ENCODE assay signal across 19 mouse cellular contexts in genomic region chr5:113626352-113626751, GRCm38 (mm10). TPM values are rescaled to one million over a fixed set of nuclear protein-coding genes. Genes with fewer than 3 reads are reported as not detected.
DNase-seq lines count a peak whose midpoint lies in the region; ATAC-seq lines count a peak whose summit lies in the region.
"Had no signal": no experiment of that assay in that cellular context is flagged by ENCODE, and none has a peak within 500 bp of the region (broad histone marks: within the 10 kb centered on the region; RNA-seq: fewer than 3 reads in every experiment).

No protein-coding gene starts in this region.

- no peak for DNase-seq in lung, adult 18-20 months
- peak; percentile 32 for DNase-seq in adipocyte (ENCODE audit: low spot score)
- DNase-seq in limb, embryonic 10.5 days (ENCODE audit: low spot score) = peak; percentile 64
- peak; percentile 55 to 71 for DNase-seq in natural killer cell, adult 2 months (ENCODE audit: low spot score in 2 of 2)
- DNase-seq in kidney, adult 9 months = no peak
- DNase-seq: adrenal gland, adult 2 months; cerebellum, adult 2 months; cerebellum, postnatal 36 days; gastrocnemius, postnatal 25 days; heart, postnatal 14 days; thymus, adult 18-20 months; thymus, postnatal 4 days had no signal

- ATAC-seq in lung, embryonic 16.5 days (ENCODE audit: low read depth) = peak; percentile 39; the same call in 1 of the 2 replicates
- ATAC-seq in neural tube, embryonic 15.5 days (ENCODE audit: low FRiP score) = no peak
- ATAC-seq: forebrain, embryonic 13.5 days; intestine, embryonic 16.5 days; midbrain, embryonic 16.5 days had no signal

- no peak overlapping the region for H3K9ac ChIP-seq in lung, embryonic 16.5 days (ENCODE audit: low read length)
- H3K9ac ChIP-seq in neural tube, embryonic 15.5 days (replicated peaks) = no peak overlapping the region
- H3K9ac ChIP-seq: forebrain, embryonic 13.5 days; heart, embryonic 12.5 days; hindbrain, embryonic 15.5 days had no signal

- no peak overlapping the region for H3K4me2 ChIP-seq in lung, embryonic 16.5 days (ENCODE audit: low read depth, low read length)
- no peak overlapping the region for H3K4me2 ChIP-seq in neural tube, embryonic 15.5 days
- H3K4me2 ChIP-seq: forebrain, embryonic 13.5 days; heart, embryonic 12.5 days; hindbrain, embryonic 15.5 days had no signal

- H3K27me3 ChIP-seq in lung, embryonic 16.5 days (ENCODE audit: control insufficient read depth, insufficient read depth, low read depth, low read length) = no peaks in the 10 kb centered on the region
- H3K27me3 ChIP-seq in limb, embryonic 10.5 days (ENCODE audit: low read depth, poor library complexity, severe bottlenecking) = 0 out of 2 replicates have a peak, but pooled peaks cover 7% of the 10 kb centered on the region
- H3K27me3 ChIP-seq in neural tube, embryonic 15.5 days (replicated peaks) = no peaks in the 10 kb centered on the region
- H3K27me3 ChIP-seq: forebrain, embryonic 13.5 days; hindbrain, embryonic 15.5 days had no signal

- no peak overlapping the region for H3K27ac ChIP-seq in lung, embryonic 16.5 days (ENCODE audit: low read length)
- H3K27ac ChIP-seq in limb, embryonic 10.5 days = peak overlapping the region; percentile 75
- H3K27ac ChIP-seq in neural tube, embryonic 15.5 days (replicated peaks) = no peak overlapping the region
- H3K27ac ChIP-seq: forebrain, embryonic 13.5 days; hindbrain, embryonic 15.5 days had no signal

- no peaks in the 10 kb centered on the region for H3K36me3 ChIP-seq in lung, embryonic 16.5 days (ENCODE audit: control insufficient read depth, insufficient read depth, low read length)
- 0 out of 2 replicates have a peak, but pooled peaks cover 3% of the 10 kb centered on the region for H3K36me3 ChIP-seq in limb, embryonic 10.5 days
- H3K36me3 ChIP-seq in neural tube, embryonic 15.5 days = no peaks in the 10 kb centered on the region
- H3K36me3 ChIP-seq: heart, embryonic 12.5 days; hindbrain, embryonic 15.5 days had no signal

- no peaks in the 10 kb centered on the region for H3K9me3 ChIP-seq in lung, embryonic 16.5 days (ENCODE audit: control insufficient read depth, low read length)
- H3K9me3 ChIP-seq in limb, embryonic 10.5 days (replicated peaks) = no peaks in the 10 kb centered on the region
- H3K9me3 ChIP-seq in neural tube, embryonic 15.5 days (replicated peaks) = no peaks in the 10 kb centered on the region
- H3K9me3 ChIP-seq: forebrain, embryonic 13.5 days; hindbrain, embryonic 15.5 days had no signal

- no peak overlapping the region for H3K4me3 ChIP-seq in lung, embryonic 16.5 days (ENCODE audit: low read length)
- H3K4me3 ChIP-seq in limb, embryonic 10.5 days = no peak overlapping the region
- no peak overlapping the region for H3K4me3 ChIP-seq in neural tube, embryonic 15.5 days (replicated peaks)
- H3K4me3 ChIP-seq: forebrain, embryonic 13.5 days; heart, embryonic 12.5 days; hindbrain, embryonic 15.5 days had no signal

- whole genome bisulfite sequencing in lung, embryonic 16.5 days = 39% methylated on average over 8 of the region's 8 CpGs
- 46% methylated on average over 8 of the region's 8 CpGs for WGBS in limb, embryonic 10.5 days
- 89% methylated on average over 8 of the region's 8 CpGs for WGBS in neural tube, embryonic 15.5 days

- H3K4me1 ChIP-seq in lung, embryonic 16.5 days (replicated peaks; ENCODE audit: control insufficient read depth, insufficient read depth, low read length) = peaks cover 41% of the 10 kb centered on the region
- peaks cover 76% of the 10 kb centered on the region for H3K4me1 ChIP-seq in limb, embryonic 10.5 days
- H3K4me1 ChIP-seq in neural tube, embryonic 15.5 days = peaks cover 7% of the 10 kb centered on the region; the same call in 1 of the 2 replicates

RNA-seq across cellular contexts. Expression of gene Cmklr1, which starts 23.9 kb away (rescaled TPM):
- polyA plus RNA-seq in lung, embryonic 16.5 days (2015; fragmentation: Nextera tagmentation; extraction: Ambion mirVana) = 14.0 and 17.9 TPM in 2 replicates
- 2.3 and 3.4 TPM in 2 replicates for polyA plus RNA-seq in limb, embryonic 10.5 days (2016; fragmentation: Nextera tagmentation; extraction: Ambion mirVana)
- polyA plus RNA-seq in neural tube, embryonic 15.5 days (2015; fragmentation: Nextera tagmentation; extraction: Ambion mirVana) = 2.9 and 3.2 TPM in 2 replicates

Comparison
In these comparisons a context has a peak if more than half of its experiments do, and no peak if none do; other contexts are left out.
1. DNase-seq: peak in adipocyte (single experiment), limb, embryonic 10.5 days (single experiment) and natural killer cell, adult 2 months (2 of 2); none in lung, adult 18-20 months (0 of 2) and kidney, adult 9 months (single experiment).